Mouse (Mus musculus) spleen, postnatal 36 days (tissue): Measurements from ENCODE around the gene Pik3r1.
A peak's percentile ranks its signal among the peaks of the same experiment; 100 is the strongest.

Source experiments
- DNase-seq, 2 experiments: peaks; one replicate each; pipeline ENCODE4 v3.0.0; 2022; ENCODE audit warnings: low spot score in 2 of 2, mixed read lengths in 1 of 2

The Pik3r1 gene

GRCm38 (mm10) chr13:101711301-101711700 lies 56.7 kb downstream of the Pik3r1 start:
- DNase-seq = no peak

GRCm38 (mm10) chr13:101709788-101710187 lies 58.2 kb downstream of the Pik3r1 start:
- DNase-seq = no peak

GRCm38 (mm10) chr13:101707226-101707625 lies 60.8 kb downstream of the Pik3r1 start:
- DNase-seq = no peak

- DNase-seq = peak in 1 of 2 experiments; percentile 23
These were observed 61.6 kb downstream of the Pik3r1 start for GRCm38 (mm10) chr13:101706426-101706825.

- peak; percentile 48 to 51 for DNase-seq
These were observed 65.8 kb downstream of the Pik3r1 start for GRCm38 (mm10) chr13:101702096-101702775.

- no peak for DNase-seq
These were observed 66.4 kb downstream of the Pik3r1 start for GRCm38 (mm10) chr13:101701632-101702031.

- no peak for DNase-seq
These were observed 68.3 kb downstream of the Pik3r1 start for GRCm38 (mm10) chr13:101699742-101700141.

- DNase-seq = no peak
These were observed 70.1 kb downstream of the Pik3r1 start for GRCm38 (mm10) chr13:101697966-101698365.

GRCm38 (mm10) chr13:101697461-101697860 lies 70.6 kb downstream of the Pik3r1 start:
- DNase-seq = no peak

GRCm38 (mm10) chr13:101696827-101697226 lies 71.2 kb downstream of the Pik3r1 start:
- peak; percentile 58 to 62 for DNase-seq

- DNase-seq = no peak
These were observed 71.7 kb downstream of the Pik3r1 start for GRCm38 (mm10) chr13:101696316-101696715.

- peak; percentile 80 to 90 for DNase-seq
These were observed 72.1 kb downstream of the Pik3r1 start for GRCm38 (mm10) chr13:101695876-101696275.

- peak; percentile 65 to 67 for DNase-seq
These were observed 73.3 kb downstream of the Pik3r1 start for GRCm38 (mm10) chr13:101694496-101695251.

GRCm38 (mm10) chr13:101693967-101694495 lies 74.0 kb downstream of the Pik3r1 start:
- peak; percentile 76 to 84 for DNase-seq

- no peak for DNase-seq
These were observed 74.9 kb downstream of the Pik3r1 start for GRCm38 (mm10) chr13:101692866-101693691.

GRCm38 (mm10) chr13:101692239-101692784 lies 75.7 kb downstream of the Pik3r1 start:
- DNase-seq = peak; percentile 21 to 59

GRCm38 (mm10) chr13:101691669-101692068 lies 76.3 kb downstream of the Pik3r1 start:
- no peak for DNase-seq

- DNase-seq = no peak
These were observed 76.9 kb downstream of the Pik3r1 start for GRCm38 (mm10) chr13:101690911-101691655.

- DNase-seq = no peak
These were observed 77.8 kb downstream of the Pik3r1 start for GRCm38 (mm10) chr13:101690167-101690566.

GRCm38 (mm10) chr13:101686256-101686655 lies 81.8 kb downstream of the Pik3r1 start:
- DNase-seq = no peak

- no peak for DNase-seq
These were observed 83.3 kb downstream of the Pik3r1 start for GRCm38 (mm10) chr13:101684706-101685105.
